Mouse (Mus musculus): ENCODE data around the gene Timeless. TPM values are rescaled to one million over a fixed set of nuclear protein-coding genes. Genes with fewer than 3 reads are reported as not detected.

Timeless gene
- total and polyA plus RNA-seq, 2 experiments: 0.75 to 1.6 TPM

GRCm38 (mm10) chr10:128297221-128297620 is 65.4 kb downstream of the Timeless start:
- DNase-seq (ENCODE audit: extremely low read depth, low read depth, low spot score): no peak
- Histone ChIP-seq H3K4me1 (ENCODE audit: control insufficient read depth, insufficient read depth, low read length) (peaks cover 3% of the 10 kb centered on the region), H3K79me2 (ENCODE audit: control insufficient read depth, insufficient read depth, low read length) (no peaks in the 10 kb centered on the region), H3K27ac (replicated peaks; ENCODE audit: insufficient read depth, low read depth, low read length) (no peak overlapping the region), H3K9ac (ENCODE audit: low read depth, low read length) (no peak overlapping the region), H3K4me3 (ENCODE audit: insufficient read depth, low read depth, low read length) (no peak overlapping the region), H3K27me3 (ENCODE audit: control insufficient read depth, insufficient read depth, low read length) (no peaks in the 10 kb centered on the region), H3K36me3 (ENCODE audit: control insufficient read depth, insufficient read depth, low read length) (peaks cover 11% of the 10 kb centered on the region)
- 76% methylated on average over 4 of the region's 4 CpGs for WGBS
- TF ChIP-seq CTCF (IDR thresholded peaks at IDR 0.05; ENCODE audit: low read depth, low read length) (no peak), POLR2A (IDR thresholded peaks at IDR 0.05; ENCODE audit: extremely low read depth, insufficient read depth, low read length) (no peak)

DNA sequence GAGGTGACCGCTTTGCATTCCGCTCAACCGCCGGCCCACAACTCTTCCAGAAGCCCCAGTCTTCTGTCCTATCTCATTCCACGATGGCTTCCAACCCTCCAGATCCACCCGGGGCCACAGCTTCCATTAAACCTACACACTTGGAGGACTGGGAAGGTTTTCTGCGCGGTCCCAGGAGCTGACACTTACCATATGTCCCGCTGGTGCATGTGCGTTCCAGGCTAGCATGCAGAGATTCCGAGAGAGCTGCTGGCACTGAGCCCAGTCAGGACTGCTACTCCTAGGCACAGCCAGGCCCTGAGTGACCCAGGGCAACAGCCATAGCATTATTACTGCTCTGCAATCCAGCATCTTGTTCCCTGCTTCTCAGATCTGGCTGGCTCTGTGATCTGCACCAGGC is 65.8 kb downstream of the Timeless start:
- H3K27ac ChIP-seq (replicated peaks; ENCODE audit: insufficient read depth, low read depth, low read length): 0 out of 2 replicates have a peak overlapping the region, but pooled peaks have one; percentile 1
- no peaks in the 10 kb centered on the region for H3K27me3 ChIP-seq (ENCODE audit: control insufficient read depth, insufficient read depth, low read length)
- 69% methylated on average over 11 of the region's 11 CpGs for WGBS

GRCm38 (mm10) chr10:128298243-128298642 is 66.4 kb downstream of the Timeless start:
- H3K4me3 ChIP-seq (ENCODE audit: insufficient read depth, low read depth, low read length): no peak overlapping the region
- TF ChIP-seq POLR2A (IDR thresholded peaks at IDR 0.05; ENCODE audit: extremely low read depth, insufficient read depth, low read length) (no peak), CTCF (IDR thresholded peaks at IDR 0.05; ENCODE audit: low read depth, low read length) (no peak)
- DNase-seq (ENCODE audit: extremely low read depth, low read depth, low spot score): peak; percentile 47
- H3K9ac ChIP-seq (ENCODE audit: low read depth, low read length): no peak overlapping the region
- peaks cover 3% of the 10 kb centered on the region for H3K4me1 ChIP-seq (ENCODE audit: control insufficient read depth, insufficient read depth, low read length)
- H3K27ac ChIP-seq (replicated peaks; ENCODE audit: insufficient read depth, low read depth, low read length): 0 out of 2 replicates have a peak overlapping the region, but pooled peaks have one; percentile 1
- H3K36me3 ChIP-seq (ENCODE audit: control insufficient read depth, insufficient read depth, low read length): 0 out of 2 replicates have a peak, but pooled peaks cover 2% of the 10 kb centered on the region
- no peaks in the 10 kb centered on the region for H3K79me2 ChIP-seq (ENCODE audit: control insufficient read depth, insufficient read depth, low read length)
- H3K27me3 ChIP-seq (ENCODE audit: control insufficient read depth, insufficient read depth, low read length): no peaks in the 10 kb centered on the region
- 54% methylated on average over 6 of the region's 6 CpGs for WGBS

More for the DNA sequence above, 65.8 kb downstream of the Timeless start:
- Histone ChIP-seq H3K9ac (ENCODE audit: low read depth, low read length) (no peak overlapping the region), H3K4me3 (ENCODE audit: insufficient read depth, low read depth, low read length) (no peak overlapping the region), H3K4me1 (ENCODE audit: control insufficient read depth, insufficient read depth, low read length) (peaks cover 3% of the 10 kb centered on the region), H3K36me3 (ENCODE audit: control insufficient read depth, insufficient read depth, low read length) (peaks cover 7% of the 10 kb centered on the region), H3K79me2 (ENCODE audit: control insufficient read depth, insufficient read depth, low read length) (no peaks in the 10 kb centered on the region)
- no peak for TF ChIP-seq POLR2A (IDR thresholded peaks at IDR 0.05; ENCODE audit: extremely low read depth, insufficient read depth, low read length)
- TF ChIP-seq CTCF (IDR thresholded peaks at IDR 0.05; ENCODE audit: low read depth, low read length): no peak
- DNase-seq (ENCODE audit: extremely low read depth, low read depth, low spot score): no peak

DNA sequence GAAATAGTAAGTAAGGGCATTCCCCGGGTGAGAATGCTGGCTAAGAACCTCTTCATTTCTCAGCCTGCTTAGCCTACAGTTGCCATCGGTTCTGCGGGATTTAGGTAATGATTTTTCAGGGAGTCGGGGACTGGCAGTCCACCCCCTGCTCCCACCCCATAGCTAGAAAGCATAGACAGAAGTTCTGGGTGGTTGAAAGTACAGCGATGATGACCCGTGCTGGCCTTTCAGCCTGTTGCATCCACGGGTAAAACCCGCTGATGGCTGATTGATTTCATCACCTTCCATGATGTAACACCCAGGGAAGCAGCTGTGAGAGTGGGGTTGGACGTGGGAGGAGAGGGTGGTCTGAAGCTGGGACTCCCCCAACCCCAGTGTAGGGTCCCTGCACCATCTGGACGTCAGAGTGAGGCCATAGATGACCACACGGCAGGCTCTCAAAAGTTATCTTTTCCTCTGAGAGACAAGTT is 66.9 kb downstream of the Timeless start, which contains the start of gene Il23a:
TSS of gene Il23a (minus strand) at position 51 of the 470 bp plus-strand sequence.
- Histone ChIP-seq H3K9ac (ENCODE audit: low read depth, low read length) (no peak within 1 kb of the TSS), H3K36me3 (ENCODE audit: control insufficient read depth, insufficient read depth, low read length) (no peaks in the 10 kb centered on the region), H3K4me3 (ENCODE audit: insufficient read depth, low read depth, low read length) (no peak within 1 kb of the TSS), H3K4me1 (ENCODE audit: control insufficient read depth, insufficient read depth, low read length) (peaks cover 3% of the 10 kb centered on the region), H3K27me3 (ENCODE audit: control insufficient read depth, insufficient read depth, low read length) (no peaks in the 10 kb centered on the region), H3K27ac (replicated peaks; ENCODE audit: insufficient read depth, low read depth, low read length) (0 out of 2 replicates have a peak within 1 kb of the TSS, but pooled peaks have one; percentile 1), H3K79me2 (ENCODE audit: control insufficient read depth, insufficient read depth, low read length) (no peaks in the 10 kb centered on the region)
- no peak for DNase-seq (ENCODE audit: extremely low read depth, low read depth, low spot score)
- 36% methylated on average over 11 of the region's 11 CpGs for WGBS
- no peak for TF ChIP-seq CTCF (IDR thresholded peaks at IDR 0.05; ENCODE audit: low read depth, low read length)
- TF ChIP-seq POLR2A (IDR thresholded peaks at IDR 0.05; ENCODE audit: extremely low read depth, insufficient read depth, low read length): no peak

- DNase-seq (ENCODE audit: extremely low read depth, low read depth, low spot score): peak; percentile 24
- Histone ChIP-seq H3K9ac (ENCODE audit: low read depth, low read length) (peak overlapping the region; percentile 80), H3K27me3 (ENCODE audit: control insufficient read depth, insufficient read depth, low read length) (no peaks in the 10 kb centered on the region), H3K27ac (replicated peaks; ENCODE audit: insufficient read depth, low read depth, low read length) (peak overlapping the region; percentile 95), H3K36me3 (ENCODE audit: control insufficient read depth, insufficient read depth, low read length) (no peaks in the 10 kb centered on the region), H3K4me3 (ENCODE audit: insufficient read depth, low read depth, low read length) (peak overlapping the region; percentile 63), H3K4me1 (ENCODE audit: control insufficient read depth, insufficient read depth, low read length) (peaks cover 5% of the 10 kb centered on the region; the same call in 1 of the 2 replicates), H3K79me2 (ENCODE audit: control insufficient read depth, insufficient read depth, low read length) (peaks cover 3% of the 10 kb centered on the region; the same call in 1 of the 2 replicates)
- 25% methylated on average over 3 of the region's 3 CpGs for WGBS
- TF ChIP-seq POLR2A (IDR thresholded peaks at IDR 0.05; ENCODE audit: extremely low read depth, insufficient read depth, low read length) (no peak), CTCF (IDR thresholded peaks at IDR 0.05; ENCODE audit: low read depth, low read length) (no peak)
Measured at GRCm38 (mm10) chr10:128302357-128302756, 70.5 kb downstream of the Timeless start.

Other genes starting within 250 kb of the Timeless start
- gene Hsd17b6, start 224.5 kb upstream of the Timeless start, total RNA-seq (2014; rRNA removed): 468 and 651 TPM in 2 replicates
- gene Hsd17b6, start 224.5 kb upstream of the Timeless start, polyA plus RNA-seq (2012; rRNA removed): 229 and 364 TPM in 2 replicates
- 3.5 and 5.5 TPM in 2 replicates for gene Prim1, start 216.9 kb upstream of the Timeless start, total RNA-seq (2014; rRNA removed)
- 1.3 and 1.5 TPM in 2 replicates for gene Prim1, start 216.9 kb upstream of the Timeless start, polyA plus RNA-seq (2012; rRNA removed)
- gene Naca, start 196.5 kb upstream of the Timeless start, total RNA-seq (2014; rRNA removed): 353 and 448 TPM in 2 replicates
- 170 and 182 TPM in 2 replicates for gene Naca, start 196.5 kb upstream of the Timeless start, polyA plus RNA-seq (2012; rRNA removed)
- gene Ptges3, start 173.1 kb upstream of the Timeless start, total RNA-seq (2014; rRNA removed): 90.4 and 97.3 TPM in 2 replicates
- 24.8 and 30.9 TPM in 2 replicates for gene Ptges3, start 173.1 kb upstream of the Timeless start, polyA plus RNA-seq (2012; rRNA removed)
- 1,653 and 1,721 TPM in 2 replicates for gene Atp5b, start 148.8 kb upstream of the Timeless start, total RNA-seq (2014; rRNA removed)
- gene Atp5b, start 148.8 kb upstream of the Timeless start, polyA plus RNA-seq (2012; rRNA removed): 2,471 and 2,841 TPM in 2 replicates
- 6.6 and 9.1 TPM in 2 replicates for gene Baz2a, start 140.5 kb upstream of the Timeless start, total RNA-seq (2014; rRNA removed)
- 9.7 and 12.3 TPM in 2 replicates for gene Baz2a, start 140.5 kb upstream of the Timeless start, polyA plus RNA-seq (2012; rRNA removed)
- 8.0 and 9.6 TPM in 2 replicates for gene Rbms2, start 51.8 kb upstream of the Timeless start, total RNA-seq (2014; rRNA removed)
- 21.2 and 23.2 TPM in 2 replicates for gene Rbms2, start 51.8 kb upstream of the Timeless start, polyA plus RNA-seq (2012; rRNA removed)
- 485 and 986 TPM in 2 replicates for gene Gls2, start 37.6 kb upstream of the Timeless start, total RNA-seq (2014; rRNA removed)
- 1,667 and 2,920 TPM in 2 replicates for gene Gls2, start 37.6 kb upstream of the Timeless start, polyA plus RNA-seq (2012; rRNA removed)
- gene Spryd4, start 20.3 kb upstream of the Timeless start, total RNA-seq (2014; rRNA removed): 20.8 and 21.1 TPM in 2 replicates
- 30.2 and 33.1 TPM in 2 replicates for gene Spryd4, start 20.3 kb upstream of the Timeless start, polyA plus RNA-seq (2012; rRNA removed)
- gene Mip, start 6.2 kb upstream of the Timeless start, total RNA-seq (2014; rRNA removed): not detected in 2 replicates
- not detected in 2 replicates for gene Mip, start 6.2 kb upstream of the Timeless start, polyA plus RNA-seq (2012; rRNA removed)
- gene Apon, start 22.0 kb downstream of the Timeless start, total RNA-seq (2014; rRNA removed): 201 and 227 TPM in 2 replicates
- gene Apon, start 22.0 kb downstream of the Timeless start, polyA plus RNA-seq (2012; rRNA removed): 446 and 456 TPM in 2 replicates
- 1,199 and 1,422 TPM in 2 replicates for gene Apof, start 36.6 kb downstream of the Timeless start, total RNA-seq (2014; rRNA removed)
- 2,021 and 2,079 TPM in 2 replicates for gene Apof, start 36.6 kb downstream of the Timeless start, polyA plus RNA-seq (2012; rRNA removed)
- gene Stat2, start 38.5 kb downstream of the Timeless start, total RNA-seq (2014; rRNA removed): 17.0 and 17.6 TPM in 2 replicates
- 26.3 and 46.6 TPM in 2 replicates for gene Stat2, start 38.5 kb downstream of the Timeless start, polyA plus RNA-seq (2012; rRNA removed)
- not detected in 2 replicates for gene Il23a, start 66.7 kb downstream of the Timeless start, total RNA-seq (2014; rRNA removed)
- not detected in 2 replicates for gene Il23a, start 66.7 kb downstream of the Timeless start, polyA plus RNA-seq (2012; rRNA removed)
- 9.1 and 11.8 TPM in 2 replicates for gene Pan2, start 71.3 kb downstream of the Timeless start, total RNA-seq (2014; rRNA removed)
- gene Pan2, start 71.3 kb downstream of the Timeless start, polyA plus RNA-seq (2012; rRNA removed): 12.7 and 20.3 TPM in 2 replicates
- gene Cnpy2, start 90.4 kb downstream of the Timeless start, total RNA-seq (2014; rRNA removed): 89.5 and 107 TPM in 2 replicates
- gene Cnpy2, start 90.4 kb downstream of the Timeless start, polyA plus RNA-seq (2012; rRNA removed): 69.0 and 72.0 TPM in 2 replicates
- gene Cs, start 105.7 kb downstream of the Timeless start, total RNA-seq (2014; rRNA removed): 57.1 and 60.1 TPM in 2 replicates
- 99.6 and 115 TPM in 2 replicates for gene Cs, start 105.7 kb downstream of the Timeless start, polyA plus RNA-seq (2012; rRNA removed)
- 19.9 and 20.7 TPM in 2 replicates for gene Coq10a, start 136.9 kb downstream of the Timeless start, total RNA-seq (2014; rRNA removed)
- 57.9 and 65.7 TPM in 2 replicates for gene Coq10a, start 136.9 kb downstream of the Timeless start, polyA plus RNA-seq (2012; rRNA removed)
- 5.6 and 9.3 TPM in 2 replicates for gene Ankrd52, start 145.1 kb downstream of the Timeless start, total RNA-seq (2014; rRNA removed)
- gene Ankrd52, start 145.1 kb downstream of the Timeless start, polyA plus RNA-seq (2012; rRNA removed): 11.8 and 14.8 TPM in 2 replicates
- 2.4 and 3.2 TPM in 2 replicates for gene Slc39a5, start 169.2 kb downstream of the Timeless start, total RNA-seq (2014; rRNA removed)
- 2.0 and 8.9 TPM in 2 replicates for gene Slc39a5, start 169.2 kb downstream of the Timeless start, polyA plus RNA-seq (2012; rRNA removed)
- gene Nabp2, start 179.4 kb downstream of the Timeless start, total RNA-seq (2014; rRNA removed): 12.9 and 17.0 TPM in 2 replicates
- 22.3 and 27.9 TPM in 2 replicates for gene Nabp2, start 179.4 kb downstream of the Timeless start, polyA plus RNA-seq (2012; rRNA removed)
- gene Rnf41, start 179.6 kb downstream of the Timeless start, total RNA-seq (2014; rRNA removed): 5.1 and 6.6 TPM in 2 replicates
- 5.9 TPM in 2 replicates for gene Rnf41, start 179.6 kb downstream of the Timeless start, polyA plus RNA-seq (2012; rRNA removed)
- gene Smarcc2, start 227.2 kb downstream of the Timeless start, total RNA-seq (2014; rRNA removed): 13.8 and 21.9 TPM in 2 replicates
- gene Smarcc2, start 227.2 kb downstream of the Timeless start, polyA plus RNA-seq (2012; rRNA removed): 63.1 and 64.5 TPM in 2 replicates

Data from liver, adult 2 months (tissue).